Mouse (Mus musculus): ENCODE results near the gene Galntl6.

DNA sequence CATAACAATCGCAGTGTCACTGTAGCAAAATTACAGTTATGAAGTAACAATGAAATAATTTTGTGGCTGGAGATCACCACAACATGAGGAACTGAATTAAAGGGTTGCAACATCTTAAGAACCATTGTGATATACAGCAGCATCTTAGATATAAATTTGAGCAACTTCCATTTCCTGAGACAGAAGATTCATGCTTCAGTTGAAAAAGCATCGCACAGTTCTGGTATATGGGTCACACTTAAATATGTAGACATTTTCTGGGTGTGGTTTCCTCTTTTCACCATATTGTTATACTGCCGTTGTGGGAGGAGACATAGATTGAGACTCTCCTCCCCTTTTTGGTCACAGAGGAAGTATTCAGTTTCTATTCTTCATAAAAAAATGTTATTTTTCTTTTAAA is 667.6 kb downstream of the Galntl6 start:
- no peak for TF ChIP-seq CTCF (IDR thresholded peaks at IDR 0.05; ENCODE audit: borderline replicate concordance, insufficient read depth, low read depth, low read length)
- TF ChIP-seq POLR2A (IDR thresholded peaks at IDR 0.05; ENCODE audit: borderline replicate concordance, insufficient read depth, low read length) = no peak

Measured in cerebellum, adult 2 months (tissue).